Mouse (Mus musculus): ENCODE measurements around the gene Smurf1.

Gene Smurf1

GRCm38 (mm10) chr5:144913361-144913760, 52.3 kb downstream of the Smurf1 start:
- no peak for DNase-seq

GRCm38 (mm10) chr5:144912519-144913310, 52.9 kb downstream of the Smurf1 start:
- DNase-seq: no peak

- no peak for DNase-seq
These were observed 56.1 kb downstream of the Smurf1 start for GRCm38 (mm10) chr5:144909521-144909920.

- DNase-seq: no peak
These were observed 58.1 kb downstream of the Smurf1 start for GRCm38 (mm10) chr5:144907591-144907990.

- no peak for DNase-seq
These were observed 61.1 kb downstream of the Smurf1 start for GRCm38 (mm10) chr5:144904356-144905134.

- DNase-seq: no peak
These were observed 63.9 kb downstream of the Smurf1 start for GRCm38 (mm10) chr5:144901791-144902190.

- no peak for DNase-seq
These were observed 64.6 kb downstream of the Smurf1 start for GRCm38 (mm10) chr5:144901035-144901434.

- DNase-seq: no peak
These were observed 67.1 kb downstream of the Smurf1 start for GRCm38 (mm10) chr5:144898448-144899052.

- DNase-seq: no peak
These were observed 67.8 kb downstream of the Smurf1 start for GRCm38 (mm10) chr5:144897881-144898280.

GRCm38 (mm10) chr5:144891276-144891675, 74.4 kb downstream of the Smurf1 start:
- DNase-seq: no peak

GRCm38 (mm10) chr5:144885968-144886650, 79.5 kb downstream of the Smurf1 start:
- no peak for DNase-seq

GRCm38 (mm10) chr5:144884629-144885217, 80.9 kb downstream of the Smurf1 start:
- DNase-seq: peak in 1 of 2 experiments; percentile 54

GRCm38 (mm10) chr5:144881670-144882399, 83.8 kb downstream of the Smurf1 start:
- DNase-seq: no peak

GRCm38 (mm10) chr5:144877021-144877420, 88.6 kb downstream of the Smurf1 start:
- DNase-seq: no peak

GRCm38 (mm10) chr5:144875892-144876291, 89.8 kb downstream of the Smurf1 start:
- peak; percentile 67 to 82 for DNase-seq

GRCm38 (mm10) chr5:144875227-144875626, 90.4 kb downstream of the Smurf1 start:
- DNase-seq: no peak

- no peak for DNase-seq
These were observed 92.8 kb downstream of the Smurf1 start for GRCm38 (mm10) chr5:144872867-144873266.

GRCm38 (mm10) chr5:144872326-144872725, 93.3 kb downstream of the Smurf1 start:
- DNase-seq: peak in 1 of 2 experiments; percentile 38

- DNase-seq: peak in 1 of 2 experiments; percentile 36
These were observed 93.9 kb downstream of the Smurf1 start for GRCm38 (mm10) chr5:144871775-144872174.

GRCm38 (mm10) chr5:144870782-144871181, 94.9 kb downstream of the Smurf1 start:
- DNase-seq: no peak

- DNase-seq: no peak
These were observed 96.2 kb downstream of the Smurf1 start for GRCm38 (mm10) chr5:144869466-144869865.

- DNase-seq: peak in 1 of 2 experiments; percentile 25
These were observed 98.7 kb downstream of the Smurf1 start for GRCm38 (mm10) chr5:144866923-144867322.

Measured in kidney, postnatal 25 days (tissue).